Mouse (Mus musculus) adrenal gland, postnatal 10 days (tissue): ENCODE measurements around the gene Map3k1. TPM values are rescaled to one million over a fixed set of nuclear protein-coding genes. Genes with fewer than 3 reads are reported as not detected.

Source experiments
- DNase-seq: peaks from one replicate; pipeline ENCODE4 v3.0.0; 2021; ENCODE audit warnings: mixed read lengths
- total RNA-seq, 2 experiments: library from RNA; stranded (reverse); gene quantifications; 2 replicates each; pipeline ENCODE4 v1.2.3; 2021

Gene Map3k1
- total RNA-seq, 2 experiments from 2014 or later: 51.1 to 81.1 TPM

DNA sequence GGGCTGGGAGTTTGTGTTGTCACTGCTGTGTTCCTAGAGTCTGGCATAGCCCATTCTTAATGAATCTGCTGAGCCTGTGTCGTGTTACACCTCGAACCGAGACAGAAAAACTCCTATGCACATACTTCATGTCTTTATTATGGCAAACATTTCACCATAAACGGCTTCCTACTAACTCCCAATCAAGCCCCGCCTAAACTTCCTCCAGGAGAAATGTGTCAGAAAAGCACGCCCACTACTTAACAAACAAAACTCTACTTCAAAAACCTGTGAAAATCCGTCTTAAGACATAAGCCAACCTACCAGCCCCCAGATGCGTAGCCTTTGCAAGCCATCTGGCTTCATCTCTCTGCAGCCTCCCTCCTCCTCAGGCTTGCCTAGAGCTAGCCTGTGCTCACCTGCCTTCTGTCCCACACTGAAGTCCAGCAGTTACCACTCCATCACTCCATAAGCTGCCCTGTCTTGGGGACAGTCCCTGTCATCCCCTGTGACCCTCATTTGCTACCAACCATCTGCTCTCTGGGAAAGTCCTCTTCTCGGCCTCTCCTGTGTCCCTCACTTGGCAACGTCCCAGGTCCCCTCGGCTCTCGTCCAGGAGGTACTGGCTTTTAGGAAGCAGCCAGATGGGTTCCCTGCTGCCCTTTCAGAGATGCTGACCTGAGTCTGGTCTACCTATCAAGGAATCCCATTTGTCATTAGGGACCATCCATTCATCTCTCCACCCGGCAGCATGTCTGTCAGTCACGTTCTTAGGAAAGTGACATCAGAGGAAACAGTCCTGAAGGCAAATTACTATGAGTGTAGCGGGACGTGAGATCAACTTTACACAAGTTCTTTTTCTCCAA is 16.4 kb downstream of the Map3k1 start:
- peak; percentile 79 for DNase-seq

GRCm38 (mm10) chr13:111791596-111791995 is 17.2 kb downstream of the Map3k1 start:
- no peak for DNase-seq

DNA sequence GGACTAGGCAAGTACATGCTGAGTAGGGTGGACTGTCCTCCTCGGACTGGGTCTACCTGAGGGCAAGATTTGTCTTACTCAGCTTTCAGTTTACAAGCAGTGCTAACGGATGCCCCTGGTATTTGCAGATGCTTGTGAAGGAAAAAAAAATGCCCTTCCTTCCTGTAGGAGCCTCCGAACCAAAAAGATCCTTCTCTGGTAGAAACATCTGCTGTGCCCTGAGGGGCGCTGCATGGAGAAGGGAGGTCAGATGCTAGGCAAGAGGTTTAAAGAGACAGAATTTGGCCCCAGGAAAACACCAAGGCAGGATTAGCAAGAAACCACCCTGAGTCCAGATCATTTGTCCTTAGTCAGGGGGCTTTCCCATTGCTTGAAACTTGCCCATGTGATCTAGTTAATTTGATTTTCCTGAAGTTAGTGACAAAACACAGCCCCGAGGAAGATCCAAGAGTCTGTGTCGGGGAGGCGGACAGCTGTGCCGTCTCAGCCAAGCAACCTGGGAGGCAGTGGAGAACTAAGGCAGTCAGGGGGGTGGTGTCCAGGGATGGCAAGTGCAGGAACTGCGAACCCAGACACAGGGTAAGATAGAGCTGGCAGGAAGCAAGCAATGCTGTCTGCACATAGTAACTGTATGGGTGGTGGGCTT is 19.2 kb downstream of the Map3k1 start:
- no peak for DNase-seq

- DNase-seq: no peak
Measured at GRCm38 (mm10) chr13:111788882-111789281, 19.9 kb downstream of the Map3k1 start.

DNA sequence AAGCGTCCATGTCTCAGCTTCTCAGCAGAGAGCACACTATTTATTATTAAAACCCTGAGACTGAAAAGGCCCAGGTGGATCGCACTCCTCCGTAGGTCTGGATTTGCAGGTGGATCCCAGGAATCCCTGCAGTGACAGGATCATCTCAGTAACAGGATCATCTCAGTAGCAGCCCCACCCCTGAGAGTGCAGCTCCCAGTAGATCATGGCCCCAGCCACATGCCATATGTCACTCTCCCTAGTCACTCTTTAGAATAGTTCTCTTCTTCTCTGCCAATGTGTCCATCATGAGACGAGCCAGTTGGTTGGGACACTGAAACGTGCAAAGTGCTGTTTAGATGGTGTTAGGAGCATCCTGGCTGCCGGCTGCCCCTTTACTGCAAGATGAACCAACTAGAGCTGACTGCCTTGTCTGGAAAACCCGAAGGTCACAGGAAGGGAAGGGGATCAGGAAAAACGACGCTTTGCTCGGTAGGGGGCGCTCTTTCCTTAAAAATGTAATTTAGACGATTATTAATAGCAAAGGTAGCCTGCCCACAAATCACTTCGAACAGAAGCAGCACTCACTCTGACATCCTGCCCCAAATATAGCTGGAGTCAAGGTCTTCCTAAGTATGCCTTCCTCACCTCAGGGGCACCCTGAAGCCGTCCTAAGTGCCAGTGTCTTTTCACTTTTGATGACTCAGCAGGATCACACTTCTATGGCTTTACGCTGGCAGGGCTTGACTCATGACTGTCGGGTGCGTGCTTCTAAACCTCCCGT is 20.8 kb downstream of the Map3k1 start:
- DNase-seq: peak; percentile 91

- DNase-seq: no peak
Measured at GRCm38 (mm10) chr13:111786584-111786983, 22.2 kb downstream of the Map3k1 start.

GRCm38 (mm10) chr13:111783451-111783850 is 25.3 kb downstream of the Map3k1 start:
- no peak for DNase-seq

DNA sequence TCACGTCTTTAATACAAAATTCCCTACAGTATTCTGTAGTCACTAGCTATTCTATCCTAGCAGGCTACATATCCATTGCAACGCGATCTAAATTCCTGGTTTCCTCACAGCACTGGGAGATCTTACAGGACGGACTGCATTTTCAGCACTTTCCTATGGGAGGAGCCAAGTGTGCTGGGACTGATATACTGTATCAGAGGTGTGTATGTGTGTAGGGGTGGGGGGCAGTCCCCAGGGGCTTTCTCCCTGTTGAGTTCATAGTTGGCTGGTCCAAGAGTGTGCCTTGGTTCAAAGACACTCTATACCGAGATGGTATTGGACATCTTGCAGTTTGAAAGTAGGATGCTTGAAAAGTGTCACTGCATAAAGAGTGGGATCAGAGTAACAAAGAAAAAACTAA is 29.3 kb downstream of the Map3k1 start:
- no peak for DNase-seq

- no peak for DNase-seq
Measured at GRCm38 (mm10) chr13:111778606-111779005, 30.2 kb downstream of the Map3k1 start.

- DNase-seq: no peak
Measured at GRCm38 (mm10) chr13:111777865-111778264, 30.9 kb downstream of the Map3k1 start.

GRCm38 (mm10) chr13:111777179-111777578 is 31.6 kb downstream of the Map3k1 start:
- no peak for DNase-seq

GRCm38 (mm10) chr13:111772075-111772474 is 36.7 kb downstream of the Map3k1 start:
- no peak for DNase-seq

DNA sequence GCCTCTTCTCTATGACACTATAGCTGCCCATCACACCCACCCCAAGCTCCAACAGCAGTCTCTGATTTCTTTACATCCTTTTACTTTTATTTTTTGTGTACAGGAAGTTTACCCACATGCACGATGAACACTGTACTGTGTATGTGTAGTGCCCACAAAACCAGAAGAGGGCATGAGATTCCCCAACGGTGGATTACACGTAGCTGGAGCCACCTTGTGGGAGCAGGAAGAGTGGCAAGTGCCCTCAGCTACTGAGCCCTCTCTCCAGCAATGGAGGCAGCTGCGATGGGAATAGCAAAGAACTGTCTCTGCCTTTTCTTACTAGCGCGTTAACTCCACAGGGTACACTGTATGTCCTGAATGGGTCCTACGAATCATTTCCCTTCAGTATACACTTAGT is 37.6 kb downstream of the Map3k1 start:
- DNase-seq: peak; percentile 69

DNA sequence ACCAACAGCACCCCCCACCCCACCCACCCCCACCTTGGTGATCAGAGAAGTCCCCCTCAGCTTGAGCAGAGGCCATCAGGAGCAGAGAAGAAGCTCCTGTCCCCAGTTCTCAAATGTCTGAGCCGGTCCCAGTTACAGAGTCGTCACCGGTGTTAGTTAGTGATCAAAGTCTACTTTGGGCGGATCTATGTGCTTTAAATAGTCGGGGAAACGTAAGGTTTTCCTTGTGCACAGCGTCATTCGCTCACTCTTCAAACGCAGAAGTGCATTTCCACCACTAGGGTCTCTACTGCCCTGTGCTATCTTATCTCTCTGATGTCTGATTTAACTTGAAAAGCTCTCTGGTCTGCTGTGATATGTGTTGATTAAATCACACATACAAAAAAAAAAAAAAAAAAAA is 38.0 kb downstream of the Map3k1 start:
- DNase-seq: no peak

GRCm38 (mm10) chr13:111762526-111762925 is 46.3 kb downstream of the Map3k1 start:
- DNase-seq: no peak

GRCm38 (mm10) chr13:111756986-111757385 is 51.8 kb downstream of the Map3k1 start:
- no peak for DNase-seq

- DNase-seq: no peak
Measured at GRCm38 (mm10) chr13:111755937-111756336, 52.9 kb downstream of the Map3k1 start.

DNA sequence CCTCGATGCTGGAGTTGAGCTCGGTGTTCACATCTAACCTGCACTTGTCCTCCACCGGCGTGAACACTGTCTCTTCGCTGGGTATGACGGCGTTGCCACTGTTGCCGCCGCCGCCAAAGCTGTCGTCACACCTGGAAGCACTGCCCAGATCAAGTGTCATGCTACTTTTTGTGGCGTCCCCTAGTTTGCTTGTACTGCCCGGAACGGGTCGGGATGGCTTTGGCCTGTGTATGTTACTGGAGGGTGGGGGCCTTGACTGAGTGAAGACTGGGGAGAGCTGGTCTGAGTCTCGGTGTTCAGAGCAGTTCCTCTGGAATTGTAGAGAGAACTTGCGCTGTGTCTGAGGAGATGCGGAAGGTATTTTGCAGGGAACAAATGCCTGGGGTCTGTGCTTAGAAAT is 53.4 kb downstream of the Map3k1 start:
- DNase-seq: no peak

- DNase-seq: no peak
Measured at GRCm38 (mm10) chr13:111753321-111753720, 55.5 kb downstream of the Map3k1 start.

- DNase-seq: no peak
Measured at GRCm38 (mm10) chr13:111748301-111749062, 60.3 kb downstream of the Map3k1 start.

DNA sequence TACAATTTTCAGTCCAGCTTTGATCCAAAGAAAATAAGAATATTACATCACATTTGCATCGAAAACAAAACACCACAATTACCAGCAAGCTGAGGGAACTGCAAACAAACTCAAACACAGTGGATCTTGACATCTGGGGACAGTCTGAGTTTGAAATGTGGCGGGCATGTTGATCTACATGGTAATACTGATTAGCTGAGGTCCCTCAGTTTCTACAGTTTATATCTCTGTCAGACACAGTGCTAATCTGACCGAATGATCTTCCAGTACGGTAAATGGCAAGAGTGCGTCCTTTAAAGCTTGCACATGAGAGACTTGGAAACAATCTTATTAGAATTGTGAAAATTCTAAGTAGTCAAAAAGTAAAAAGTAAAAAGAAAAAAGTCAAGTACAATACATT is 62.0 kb downstream of the Map3k1 start:
- no peak for DNase-seq

DNA sequence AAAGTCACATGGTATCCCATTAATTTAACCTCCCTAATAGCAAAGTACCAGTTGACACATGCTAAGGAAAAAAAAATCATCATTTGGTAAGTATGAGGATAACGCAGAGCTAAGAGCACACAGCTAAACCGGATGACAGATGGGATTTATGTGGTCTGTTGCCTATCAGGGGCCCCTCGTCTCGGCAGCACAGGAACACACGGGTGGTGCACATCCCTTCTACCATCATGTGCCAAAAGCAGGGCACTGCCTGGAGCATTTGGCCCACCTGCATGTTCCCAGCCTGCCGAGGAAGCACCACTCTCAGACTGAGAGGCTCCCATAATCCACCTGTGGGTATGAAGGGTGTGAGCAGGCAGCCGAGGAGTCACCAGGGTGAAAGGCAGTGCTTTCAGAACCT is 63.6 kb downstream of the Map3k1 start:
- no peak for DNase-seq
